Mouse (Mus musculus) thymus, postnatal 36 days (tissue): ENCODE results near the gene Urgcp.

Source experiments
- DNase-seq, 2 experiments: peaks; one replicate each; pipeline ENCODE4 v3.0.0; 2022; ENCODE audit warnings: mixed read lengths in 2 of 2

Urgcp gene

DNA sequence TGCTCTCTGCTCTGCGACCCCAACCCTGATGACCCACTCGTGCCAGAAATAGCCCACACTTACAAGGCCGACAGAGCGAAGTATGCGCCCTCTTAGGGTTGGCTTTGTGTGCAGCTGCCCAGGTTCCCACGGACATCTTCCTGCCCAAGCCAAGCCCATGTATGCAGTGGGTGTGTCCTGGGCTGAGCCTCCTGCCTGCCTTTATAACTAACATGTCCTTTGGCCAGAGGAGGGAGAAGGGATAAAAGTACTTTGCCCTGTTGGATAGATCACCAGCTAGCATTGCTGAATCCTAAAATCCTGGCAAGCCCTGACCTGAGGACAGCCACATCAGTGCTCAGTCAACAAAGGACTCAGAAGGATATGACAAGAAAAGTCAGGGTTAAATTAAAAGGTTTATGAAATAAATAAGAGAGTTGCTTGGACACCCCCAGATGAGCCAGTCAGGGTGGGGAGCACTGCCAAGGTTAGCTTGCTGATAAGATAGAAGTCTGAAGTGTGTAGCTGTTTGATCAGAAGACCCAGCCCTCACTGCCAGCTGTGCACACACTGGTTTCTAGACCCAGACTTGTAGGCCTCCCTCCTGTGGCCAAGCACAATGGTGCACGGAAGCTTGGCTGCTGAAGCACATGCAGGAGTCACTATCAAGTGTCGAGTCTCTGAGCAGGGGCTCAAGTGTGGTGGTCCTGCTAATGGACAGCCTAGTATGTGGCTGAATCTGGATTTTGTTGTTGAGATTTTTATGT lies 20.2 kb upstream of the Urgcp start:
- peak in 1 of 2 experiments; percentile 31 for DNase-seq

DNA sequence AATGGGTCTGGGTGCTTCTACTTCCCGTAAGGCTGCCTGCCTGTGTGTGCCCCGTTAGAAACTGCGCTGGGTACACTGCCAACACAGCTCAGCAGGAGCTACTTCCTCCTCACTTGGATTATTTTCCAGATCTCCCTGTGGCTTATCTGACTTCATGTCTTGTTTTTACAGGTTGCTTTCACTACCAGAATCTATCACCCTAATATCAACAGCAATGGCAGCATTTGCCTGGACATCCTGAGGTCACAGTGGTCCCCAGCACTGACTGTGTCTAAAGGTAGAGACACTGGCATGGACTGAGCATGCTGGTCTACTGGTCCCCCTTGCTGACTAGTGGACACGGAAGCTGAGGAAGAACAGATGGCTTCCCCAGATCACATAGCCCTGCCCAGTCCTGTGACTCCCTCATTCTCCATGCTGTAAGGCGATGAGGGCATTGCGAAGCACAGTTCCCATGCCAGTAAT lies 17.9 kb upstream of the Urgcp start:
- no peak for DNase-seq

DNA sequence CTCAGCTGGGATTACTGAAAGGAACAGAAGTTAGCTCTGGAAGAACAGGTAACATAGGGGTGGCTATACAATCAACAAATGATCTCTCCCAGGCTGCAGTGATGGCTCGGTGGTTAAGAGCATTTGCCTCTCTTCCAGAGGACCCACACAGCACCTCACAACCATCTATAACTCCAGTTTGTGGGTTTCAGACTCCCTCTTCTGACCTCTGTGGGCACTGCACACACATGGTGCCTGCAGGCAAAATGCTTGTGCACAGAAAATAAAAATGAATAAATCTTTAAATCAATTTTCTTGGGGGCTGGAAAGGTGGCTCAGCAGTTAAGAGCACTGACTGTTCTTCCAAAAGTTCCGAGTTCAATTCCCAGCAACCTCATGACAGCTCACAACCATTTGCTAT lies 16.3 kb upstream of the Urgcp start:
- DNase-seq = no peak

DNA sequence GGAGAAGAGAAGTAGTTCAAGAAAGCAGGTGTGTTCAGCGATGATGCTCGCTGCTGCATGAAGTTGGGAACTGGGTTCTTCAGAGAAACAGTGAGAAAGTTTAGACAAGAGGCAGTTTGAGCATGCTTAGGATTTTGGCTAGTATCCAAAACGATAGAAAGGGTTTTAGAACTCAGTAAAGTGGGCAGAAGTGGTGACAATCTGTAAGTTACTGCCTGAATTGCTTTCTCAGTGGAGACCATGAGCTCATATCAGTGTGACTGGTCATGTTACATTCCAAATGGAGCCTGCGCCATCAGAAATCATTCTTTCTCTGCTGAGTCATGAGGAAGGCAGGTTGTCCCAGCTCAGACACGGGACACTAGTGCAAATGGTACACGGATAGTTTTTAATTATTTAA lies 3.8 kb upstream of the Urgcp start:
- no peak for DNase-seq

DNA sequence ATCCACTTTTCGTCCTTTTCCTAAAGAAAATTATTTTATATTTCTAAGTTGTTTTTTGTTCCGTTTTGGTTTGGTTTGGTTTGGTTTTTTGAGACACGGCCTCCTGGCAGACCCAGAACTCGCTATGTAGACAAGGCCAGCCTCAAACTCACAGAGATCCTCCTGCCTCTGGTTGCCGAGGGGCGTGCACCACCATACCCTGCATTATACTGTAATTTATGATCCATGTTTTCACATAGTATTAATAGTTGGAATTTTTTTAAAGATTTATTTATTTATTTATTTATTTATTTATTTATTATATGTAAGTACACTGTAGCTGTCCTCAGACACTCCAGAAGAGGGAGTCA lies 432 bp upstream of the Urgcp start:
- DNase-seq = no peak

DNA sequence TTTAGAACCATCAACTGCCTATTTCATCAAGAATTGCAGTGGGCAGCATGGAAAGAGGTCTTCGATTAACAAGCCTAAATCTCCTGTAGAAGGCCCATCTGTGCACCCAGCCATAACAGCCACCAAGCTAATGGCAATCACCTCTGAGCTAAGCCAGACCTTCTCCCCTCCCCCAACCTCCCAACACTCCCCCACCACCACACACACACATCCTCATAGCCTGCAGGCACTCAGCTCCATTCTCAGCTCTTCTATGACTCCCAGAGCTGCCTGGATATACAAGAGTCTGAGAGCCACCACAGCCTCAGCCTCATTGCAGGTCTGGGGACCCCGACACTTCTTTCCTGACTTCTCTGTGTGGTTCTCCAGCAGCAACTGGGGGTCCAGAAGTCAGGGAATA lies 8.4 kb downstream of the Urgcp start:
- no peak for DNase-seq

DNA sequence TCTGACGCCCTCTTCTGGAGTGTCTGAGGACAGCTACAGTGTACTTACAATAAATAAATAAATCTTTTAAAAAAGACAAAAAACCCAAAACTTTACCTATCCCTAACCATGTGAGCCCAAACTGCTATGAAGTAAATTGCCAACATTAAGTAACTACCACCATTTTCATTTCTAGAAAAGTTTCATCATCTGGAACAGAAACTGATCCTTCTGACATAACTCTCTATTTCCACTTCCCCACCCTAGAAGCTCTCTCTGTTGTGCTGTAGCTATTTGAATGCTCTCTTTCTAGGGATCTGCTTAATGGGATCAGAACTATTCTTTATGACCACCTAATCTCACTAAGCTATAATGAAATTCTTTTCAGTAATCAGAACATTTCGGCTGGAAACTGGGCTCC lies 17.2 kb downstream of the Urgcp start:
- DNase-seq = no peak

DNA sequence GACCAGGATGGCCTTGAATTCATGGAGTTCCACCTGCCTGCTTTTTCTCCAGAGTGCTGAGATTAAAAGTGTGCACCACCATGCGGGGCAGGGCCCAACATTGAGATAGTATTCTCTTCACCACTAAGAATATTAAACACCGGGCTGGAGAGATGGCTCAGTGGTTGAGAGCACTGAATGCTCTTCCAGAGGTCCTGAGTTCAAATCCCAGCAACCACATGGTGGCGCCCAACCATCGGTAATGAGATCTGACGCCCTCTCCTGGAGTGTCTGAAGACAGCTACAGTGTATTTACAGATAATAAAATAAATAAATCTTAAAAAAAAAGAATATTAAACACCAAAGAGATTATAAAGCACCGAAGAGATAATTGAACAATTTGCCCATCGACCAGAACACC lies 20.1 kb downstream of the Urgcp start:
- peak; percentile 43 to 46 for DNase-seq

DNA sequence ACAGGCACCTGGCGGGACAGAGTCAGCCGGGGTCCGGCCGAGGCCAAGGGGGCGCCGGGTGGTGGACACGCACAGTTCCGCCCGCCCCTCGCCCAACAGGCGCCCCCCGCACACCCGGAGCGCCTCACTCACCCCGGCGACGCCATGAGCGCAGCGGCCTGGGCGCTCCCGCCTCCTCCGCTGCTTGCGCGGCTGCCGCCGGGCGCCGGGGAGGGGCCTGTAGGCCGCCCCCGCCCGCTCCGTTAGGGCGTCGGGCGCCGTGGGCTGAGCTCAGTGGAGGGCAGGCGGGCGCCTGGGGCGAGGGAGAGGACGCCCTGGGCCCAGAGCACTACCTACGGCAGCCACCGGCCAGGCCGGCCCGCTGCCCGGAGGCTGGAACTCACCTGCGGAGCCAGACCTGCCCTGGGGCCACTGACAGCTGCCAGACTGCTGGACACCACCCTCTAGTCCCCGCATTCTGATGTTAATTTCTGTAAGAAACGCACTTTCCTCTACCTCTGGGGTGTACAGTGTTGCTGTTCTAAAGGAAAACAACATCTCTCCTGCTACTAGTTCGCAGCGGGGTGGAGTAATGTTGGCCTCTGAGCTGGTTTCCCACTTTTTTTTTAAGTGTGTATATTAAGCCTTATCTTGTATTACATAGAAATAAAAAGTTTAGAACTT lies 21.1 kb downstream of the Urgcp start:
- peak; percentile 83 to 88 for DNase-seq

DNA sequence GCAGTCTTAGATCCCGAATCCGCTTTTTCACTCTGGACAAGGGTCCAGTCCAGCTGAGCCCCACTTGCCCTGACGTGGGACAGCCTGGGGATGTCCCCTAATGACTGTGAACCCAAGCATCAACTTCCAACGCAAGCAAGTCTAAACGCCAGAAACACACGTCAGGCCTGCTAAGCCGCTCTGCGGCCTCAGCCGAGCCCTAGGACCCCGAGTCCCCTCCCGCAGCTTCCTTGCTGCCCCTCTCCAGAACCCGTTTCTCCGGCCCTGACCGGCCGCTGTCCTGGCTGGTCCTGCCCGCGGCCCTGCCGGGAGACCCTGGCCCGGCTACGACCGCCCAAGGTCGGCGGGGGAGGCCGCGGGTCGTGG lies 21.6 kb downstream of the Urgcp start:
- DNase-seq = no peak

DNA sequence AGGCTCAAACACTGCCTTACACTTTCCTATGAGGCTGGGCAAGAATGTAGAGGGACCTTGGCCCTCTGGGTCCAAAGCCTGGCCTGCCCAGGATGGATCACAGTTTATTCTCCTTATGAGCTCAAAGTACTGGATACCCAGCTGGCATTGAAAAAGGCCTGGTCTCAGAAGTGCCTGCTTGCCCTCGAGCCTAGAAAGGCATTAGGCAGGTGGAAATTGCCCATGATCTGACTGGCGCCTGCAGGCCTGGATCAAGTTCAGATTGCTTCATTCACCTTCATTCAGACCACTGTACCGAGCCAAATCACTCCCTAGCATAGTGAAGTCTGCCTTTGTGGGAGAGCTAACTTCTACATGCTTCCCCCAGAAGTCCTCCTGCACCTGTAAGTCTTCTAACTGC lies 22.3 kb downstream of the Urgcp start:
- DNase-seq = no peak

DNA sequence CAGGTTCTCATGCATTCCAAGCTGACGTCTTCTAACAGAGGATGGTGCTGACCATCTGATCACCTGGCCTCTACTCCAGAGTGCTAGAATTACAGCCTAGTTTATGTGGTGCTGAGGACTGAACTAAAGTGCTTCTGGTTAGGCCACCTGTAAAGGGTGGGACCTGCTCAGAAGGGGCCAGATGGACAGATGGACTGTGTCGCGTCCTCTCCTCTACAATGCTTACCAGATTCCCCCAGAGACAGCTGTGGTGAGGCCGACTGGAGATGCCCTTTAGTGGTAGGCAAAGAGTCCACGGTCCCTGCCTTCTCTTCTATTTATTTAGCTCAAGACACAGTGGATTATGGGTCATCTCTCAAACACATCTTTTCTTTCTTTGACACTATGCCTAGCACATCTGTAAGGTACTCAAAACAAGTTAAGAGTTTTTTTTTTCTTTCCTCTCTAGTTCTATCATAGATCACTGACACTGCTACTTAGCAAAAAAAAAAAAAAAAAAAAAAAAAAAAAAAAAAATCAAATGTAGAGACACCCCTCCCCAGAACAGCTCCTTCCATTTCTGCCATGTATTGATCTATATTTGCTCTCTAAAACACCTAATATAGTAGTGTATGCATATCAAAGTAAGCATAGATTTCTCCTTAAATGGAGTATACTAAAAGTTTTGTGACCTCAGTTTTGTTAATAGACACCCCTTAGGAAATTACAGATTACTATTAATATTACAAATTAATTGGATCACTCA lies 23.1 kb downstream of the Urgcp start:
- DNase-seq = no peak

DNA sequence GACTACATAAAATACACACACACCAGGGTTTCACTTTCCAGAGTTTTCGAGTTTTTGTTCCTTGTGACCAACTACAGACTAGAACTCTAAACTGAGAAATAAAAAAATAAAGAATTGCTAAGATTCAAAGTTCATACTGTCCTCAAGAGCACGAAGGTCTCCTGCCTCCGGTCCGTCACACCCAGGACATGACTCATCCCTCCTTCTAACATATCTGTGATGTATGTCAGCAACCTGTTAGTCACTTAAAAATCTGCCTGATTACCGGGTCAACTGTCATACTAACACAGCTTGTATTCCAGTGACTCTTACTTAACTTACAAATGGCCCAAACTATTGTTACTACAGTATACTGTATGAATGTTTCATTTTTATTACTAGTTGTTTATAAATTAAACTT lies 25.0 kb downstream of the Urgcp start:
- DNase-seq = no peak

DNA sequence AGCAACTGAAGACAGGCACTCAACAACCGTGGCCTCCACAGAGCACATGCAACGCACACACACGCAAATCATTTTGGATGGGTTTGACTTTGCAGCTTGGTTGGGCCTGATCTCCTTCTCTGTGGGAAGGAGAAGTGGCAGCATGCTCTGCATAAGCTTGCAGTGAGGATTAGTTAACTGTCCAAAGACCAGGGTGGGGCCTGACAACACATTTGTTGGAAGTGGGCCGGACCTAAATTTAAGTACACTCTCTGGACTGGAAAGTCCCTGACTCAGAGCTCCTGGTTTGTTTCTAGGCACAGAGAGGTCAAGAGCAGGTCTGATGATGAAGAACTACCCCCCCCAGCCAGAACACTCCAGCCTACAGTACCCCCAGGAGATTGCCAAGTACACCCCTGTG lies 27.9 kb downstream of the Urgcp start:
- DNase-seq = no peak

DNA sequence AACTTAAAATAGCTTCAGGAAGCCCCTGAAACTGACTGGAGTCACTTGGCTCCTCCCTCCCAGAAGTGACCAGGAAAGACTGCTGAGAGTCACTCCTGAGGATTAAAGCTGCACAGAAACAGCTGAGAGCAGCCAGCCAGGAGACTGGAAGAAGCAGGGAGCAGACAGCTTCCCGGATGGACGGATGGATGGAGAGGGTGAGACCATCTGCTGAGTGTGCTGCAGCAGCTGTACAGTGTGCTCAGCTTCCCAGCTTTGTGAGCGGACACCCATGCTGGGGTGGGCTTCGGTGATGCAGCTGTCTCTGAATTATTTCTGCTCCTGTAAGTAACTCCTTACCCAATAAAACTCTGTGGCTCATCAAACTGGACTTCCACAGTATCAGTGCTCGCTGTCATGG lies 29.8 kb downstream of the Urgcp start:
- no peak for DNase-seq

DNA sequence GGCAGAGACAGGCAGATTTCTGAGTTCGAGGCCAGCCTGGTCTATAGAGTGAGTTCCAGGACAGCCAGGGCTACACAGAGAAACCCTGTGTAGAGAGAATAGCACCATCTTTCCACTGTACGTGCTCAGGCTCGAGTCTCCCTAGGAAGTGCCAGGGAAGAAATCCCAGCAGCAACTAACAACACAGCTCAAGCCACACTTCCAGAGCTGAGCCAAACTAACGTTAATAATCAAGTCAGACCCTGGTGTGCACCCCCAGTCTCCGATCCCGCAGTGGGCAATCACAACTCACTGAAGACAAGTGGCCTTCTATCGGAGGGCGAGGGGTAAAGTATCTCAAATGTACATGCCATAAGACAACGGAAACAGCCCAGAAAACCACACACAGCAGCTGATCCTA lies 32.6 kb downstream of the Urgcp start:
- DNase-seq = no peak

DNA sequence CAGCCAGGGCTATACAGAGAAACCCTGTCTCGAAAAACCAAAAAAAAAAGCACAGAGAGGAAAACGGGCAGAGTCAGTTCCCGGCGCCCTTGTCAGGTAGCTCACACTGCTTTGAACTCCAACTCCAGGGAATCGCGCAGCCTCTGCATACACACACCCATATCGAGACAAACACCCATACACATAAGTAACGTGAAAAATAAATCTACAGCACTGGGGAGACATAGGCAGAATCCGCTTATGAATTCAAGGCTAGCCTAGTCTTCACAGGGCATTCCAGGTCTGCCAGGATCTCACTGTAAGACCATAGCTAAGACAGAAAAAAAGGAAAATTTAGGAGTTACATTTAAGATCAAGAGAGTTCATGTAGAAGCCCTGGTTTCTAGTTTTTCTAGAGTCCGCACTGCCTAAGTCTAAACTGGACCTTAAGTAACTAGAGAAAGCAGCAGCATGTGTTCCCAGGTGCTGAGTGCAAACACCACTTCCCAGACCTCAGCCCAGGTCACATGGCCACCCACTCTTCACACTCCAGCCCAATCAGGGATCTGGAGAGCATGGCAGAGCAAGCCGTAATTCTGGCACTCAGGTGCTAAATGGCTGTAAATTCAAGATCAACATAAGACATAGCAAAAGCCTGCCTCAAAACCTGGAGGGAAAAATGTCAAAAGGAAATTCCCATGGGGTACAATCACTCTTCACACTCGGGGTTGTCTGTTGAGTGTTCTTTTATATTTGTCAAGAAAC lies 43.4 kb downstream of the Urgcp start:
- no peak for DNase-seq

DNA sequence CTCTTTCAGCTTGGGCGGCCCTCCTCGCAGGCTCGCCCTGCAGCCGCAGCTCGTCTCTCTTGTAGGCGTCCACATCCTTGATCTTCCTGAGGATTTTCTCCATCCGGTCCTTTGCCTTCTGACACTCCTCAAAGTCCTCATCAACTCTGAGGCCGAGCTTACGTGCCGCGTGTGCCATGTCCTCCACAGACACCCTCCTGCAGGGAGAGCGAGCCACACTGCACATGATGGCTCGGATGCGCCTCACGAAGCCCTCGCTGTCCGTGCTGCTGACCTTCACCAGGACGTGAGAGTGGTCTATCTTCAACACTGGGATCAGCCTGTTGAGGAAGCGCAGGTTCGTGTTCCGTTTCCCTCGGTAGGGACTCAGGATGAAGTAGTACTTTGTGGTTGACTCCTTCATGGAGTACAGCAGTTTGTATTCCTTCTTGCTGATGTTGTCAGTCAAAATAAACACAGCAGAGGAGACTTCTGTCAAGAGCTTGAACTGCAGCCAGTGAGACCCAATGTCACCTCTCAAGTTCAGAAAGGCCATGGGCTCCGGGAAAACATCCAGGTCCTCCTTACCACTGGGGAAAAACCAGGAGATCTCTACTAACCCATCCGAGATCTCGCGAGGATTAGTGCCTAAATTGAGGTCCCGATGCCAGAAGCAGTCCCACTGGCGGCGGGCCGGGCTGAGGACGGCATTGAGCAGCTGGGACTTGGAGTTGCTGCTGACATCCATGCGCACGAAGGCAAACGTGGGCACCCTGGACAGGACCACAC lies 45.1 kb downstream of the Urgcp start:
- no peak for DNase-seq

DNA sequence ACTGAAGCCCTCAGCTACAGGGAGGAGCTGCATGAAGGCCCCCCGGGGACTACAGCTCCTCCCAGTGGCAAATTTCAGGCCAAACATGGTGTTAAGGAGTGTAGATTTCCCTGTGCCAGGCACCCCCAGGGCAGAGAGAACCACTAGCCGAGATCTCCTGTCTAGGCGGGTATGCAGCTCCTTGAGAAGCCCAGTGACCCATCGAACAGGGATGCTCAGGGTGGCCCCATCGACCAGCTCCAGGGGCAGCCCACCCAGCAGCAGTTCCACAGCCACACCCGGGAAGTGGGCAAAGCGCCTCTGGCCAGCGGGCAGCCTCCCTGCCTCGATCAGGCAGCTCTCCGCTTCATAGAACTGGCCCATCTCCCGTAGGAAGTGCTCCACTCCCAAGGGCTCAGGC lies 45.9 kb downstream of the Urgcp start:
- no peak for DNase-seq

DNA sequence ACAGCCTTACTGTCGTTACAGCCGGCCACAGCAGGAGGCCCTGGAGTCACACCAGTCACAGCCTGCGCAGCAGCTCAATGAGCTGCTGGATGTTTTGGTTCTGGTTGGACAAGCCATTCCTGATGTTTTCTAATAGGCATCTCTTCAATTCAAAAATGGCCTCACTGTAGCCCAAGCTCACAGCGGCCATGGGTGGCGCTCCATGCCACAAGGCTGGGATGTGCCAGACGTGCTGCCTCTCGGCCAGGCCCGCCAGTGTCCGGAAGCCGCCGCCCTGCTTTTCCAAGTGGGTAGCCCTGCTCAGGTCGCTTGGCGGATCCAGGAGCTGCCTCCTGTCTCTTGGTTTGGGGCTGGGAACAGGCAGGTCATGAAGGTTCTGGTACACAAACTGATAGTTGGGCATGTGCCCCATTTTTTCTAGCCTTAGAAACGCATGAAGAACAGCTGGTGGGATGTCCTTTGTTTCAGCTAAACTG lies 46.5 kb downstream of the Urgcp start, which contains the start of gene Mrps24:
Gene Mrps24 (minus strand): TSS at position 51 of the 476 bp plus-strand sequence.
- no peak for DNase-seq

DNA sequence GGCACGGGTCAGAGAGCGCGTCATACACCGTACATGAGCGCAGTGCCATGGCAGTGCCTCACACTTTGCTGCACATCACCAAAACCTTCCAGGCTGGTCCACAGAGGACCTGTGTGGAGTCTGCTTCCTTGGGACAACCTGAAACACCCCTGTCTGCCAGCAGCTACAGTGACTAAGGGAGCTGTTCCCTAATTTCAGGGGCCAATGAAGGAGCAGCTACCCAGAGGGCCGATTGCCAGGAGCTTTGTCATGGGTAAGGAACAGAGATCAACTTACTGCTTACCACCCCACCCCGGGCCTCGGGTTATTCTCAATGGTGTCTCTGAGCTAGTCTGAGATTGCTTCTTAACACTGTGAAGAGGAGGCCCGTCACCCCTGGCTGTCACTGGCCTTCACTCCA lies 47.0 kb downstream of the Urgcp start:
- DNase-seq = no peak
